Mouse (Mus musculus) embryonic facial prominence, embryonic 12.5 days (tissue): ENCODE measurements at regions not wholly inside any gene's neighbourhood (a gene's known extent, or its start where the extent isn't known, plus 50 kb on each side); places are given as distances from the start of the nearest gene placed in this dataset.

Source experiments
- ATAC-seq: fragments of 200-750 bp; cut with Nextera tagmentation; 2 replicates; pipeline ENCODE4 v1.8.0; 2017; ENCODE audit not compliant: insufficient number of reproducible peaks, insufficient read depth, low FRiP score, low TSS enrichment
- H3K27ac ChIP-seq: fragments of 300-500 bp; sonication (generic); 2 replicates; pipeline ENCODE4 v1.5.1; 2016; ENCODE audit warnings: mild to moderate bottlenecking
- H3K27me3 ChIP-seq: fragments of 300-500 bp; sonication (generic); 2 replicates; pipeline ENCODE4 v1.6.1; 2016; ENCODE audit warnings: mild to moderate bottlenecking, moderate library complexity
- H3K36me3 ChIP-seq: fragments of 300-500 bp; sonication (generic); 2 replicates; pipeline ENCODE4 v1.6.1; 2016; ENCODE audit warnings: mild to moderate bottlenecking
- H3K4me1 ChIP-seq: fragments of 300-500 bp; sonication (generic); 2 replicates; pipeline ENCODE4 v1.6.1; 2016
- H3K4me2 ChIP-seq: fragments of 300-500 bp; sonication (generic); replicated peaks from 2 replicates; pipeline ENCODE4 v1.6.1; 2016; ENCODE audit warnings: mild to moderate bottlenecking, moderate library complexity
- H3K4me3 ChIP-seq: fragments of 300-500 bp; sonication (generic); 2 replicates; pipeline ENCODE4 v1.5.1; 2016; ENCODE audit warnings: mild to moderate bottlenecking
- H3K9ac ChIP-seq: fragments of 300-500 bp; sonication (generic); 2 replicates; pipeline ENCODE4 v1.6.1; 2016; ENCODE audit warnings: mild to moderate bottlenecking, moderate library complexity
- H3K9me3 ChIP-seq: fragments of 300-500 bp; sonication (generic); 2 replicates; pipeline ENCODE4 v1.6.1; 2016; ENCODE audit warnings: mild to moderate bottlenecking, moderate library complexity
- WGBS: fragments of 180-500 bp; shearing (Covaris S2); methylation state at CpG from one replicate; pipeline ENCODE4 v1.1.7; 2016; 5-methylcytosine and 5-hydroxymethylcytosine counted together

GRCm38 (mm10) chr6:53233777-53234176, 53.3 kb upstream of the Creb5 start:
- Histone ChIP-seq H3K27ac (no peak overlapping the region), H3K4me1 (0 out of 2 replicates have a peak, but pooled peaks cover 4% of the 10 kb centered on the region), H3K4me2 (no peak overlapping the region), H3K27me3 (no peaks in the 10 kb centered on the region), H3K9ac (no peak overlapping the region), H3K9me3 (no peaks in the 10 kb centered on the region), H3K4me3 (no peak overlapping the region), H3K36me3 (no peaks in the 10 kb centered on the region)
- ATAC-seq: no peak
- 68% methylated on average over 4 of the region's 4 CpGs for WGBS

- WGBS: 53% methylated on average over 5 of the region's 5 CpGs
- Histone ChIP-seq H3K27ac (no peak overlapping the region), H3K9ac (no peak overlapping the region), H3K9me3 (no peaks in the 10 kb centered on the region), H3K36me3 (no peaks in the 10 kb centered on the region), H3K4me1 (0 out of 2 replicates have a peak, but pooled peaks cover 4% of the 10 kb centered on the region), H3K4me2 (no peak overlapping the region), H3K4me3 (no peak overlapping the region), H3K27me3 (no peaks in the 10 kb centered on the region)
- no peak for ATAC-seq
These were observed 54.5 kb upstream of the Creb5 start for GRCm38 (mm10) chr6:53232616-53233015.

- Histone ChIP-seq H3K27ac (no peak overlapping the region), H3K4me3 (no peak overlapping the region), H3K9ac (no peak overlapping the region), H3K9me3 (no peaks in the 10 kb centered on the region), H3K36me3 (no peaks in the 10 kb centered on the region), H3K4me1 (0 out of 2 replicates have a peak, but pooled peaks cover 4% of the 10 kb centered on the region), H3K4me2 (no peak overlapping the region), H3K27me3 (no peaks in the 10 kb centered on the region)
- 9% methylated on average over 6 of the region's 6 CpGs for WGBS
- ATAC-seq: no peak
These were observed 57.7 kb upstream of the Creb5 start for GRCm38 (mm10) chr6:53229350-53229749.

- no peak for ATAC-seq
- WGBS: 55% methylated on average over 8 of the region's 8 CpGs
- Histone ChIP-seq H3K4me2 (no peak overlapping the region), H3K4me3 (no peak overlapping the region), H3K9me3 (no peaks in the 10 kb centered on the region), H3K27ac (no peak overlapping the region), H3K4me1 (no peaks in the 10 kb centered on the region), H3K9ac (no peak overlapping the region), H3K27me3 (no peaks in the 10 kb centered on the region), H3K36me3 (no peaks in the 10 kb centered on the region)
These were observed 65.0 kb upstream of the Creb5 start for GRCm38 (mm10) chr6:53222104-53222503.

- H3K27me3 ChIP-seq: no peaks in the 10 kb centered on the region
- 68% methylated on average over 4 of the region's 4 CpGs for WGBS
- H3K36me3 ChIP-seq: no peaks in the 10 kb centered on the region
- H3K9me3 ChIP-seq: no peaks in the 10 kb centered on the region
- H3K4me3 ChIP-seq: no peak overlapping the region
- no peaks in the 10 kb centered on the region for H3K4me1 ChIP-seq
- no peak overlapping the region for H3K27ac ChIP-seq
- no peak overlapping the region for H3K9ac ChIP-seq
- H3K4me2 ChIP-seq: no peak overlapping the region
- no peak for ATAC-seq
These were observed 65.4 kb upstream of the Creb5 start for GRCm38 (mm10) chr6:53221668-53222005.

- Histone ChIP-seq H3K4me1 (no peaks in the 10 kb centered on the region), H3K4me3 (no peak overlapping the region), H3K36me3 (no peaks in the 10 kb centered on the region), H3K27me3 (no peaks in the 10 kb centered on the region), H3K27ac (no peak overlapping the region), H3K4me2 (no peak overlapping the region), H3K9me3 (no peaks in the 10 kb centered on the region), H3K9ac (no peak overlapping the region)
- WGBS: 75% methylated on average over 18 of the region's 18 CpGs
- ATAC-seq: no peak
These were observed 66.0 kb upstream of the Creb5 start for GRCm38 (mm10) chr6:53220784-53221667.

GRCm38 (mm10) chr6:53218871-53219286, 68.2 kb upstream of the Creb5 start:
- H3K4me2 ChIP-seq: no peak overlapping the region
- no peak overlapping the region for H3K9ac ChIP-seq
- ATAC-seq: peak; percentile 56; the same call in 1 of the 2 replicates
- 0 out of 2 replicates have a peak overlapping the region, but pooled peaks have one; percentile 2 for H3K27ac ChIP-seq
- H3K4me3 ChIP-seq: no peak overlapping the region
- H3K36me3 ChIP-seq: no peaks in the 10 kb centered on the region
- WGBS: 28% methylated on average over 10 of the region's 10 CpGs
- no peaks in the 10 kb centered on the region for H3K9me3 ChIP-seq
- H3K4me1 ChIP-seq: no peaks in the 10 kb centered on the region
- no peaks in the 10 kb centered on the region for H3K27me3 ChIP-seq

GRCm38 (mm10) chr6:53217234-53218015, 69.6 kb upstream of the Creb5 start:
- no peak for ATAC-seq
- Histone ChIP-seq H3K4me3 (no peak overlapping the region), H3K9ac (no peak overlapping the region), H3K27ac (no peak overlapping the region), H3K9me3 (no peaks in the 10 kb centered on the region), H3K27me3 (no peaks in the 10 kb centered on the region), H3K36me3 (no peaks in the 10 kb centered on the region), H3K4me2 (no peak overlapping the region), H3K4me1 (no peaks in the 10 kb centered on the region)
- WGBS: 58% methylated on average over 10 of the region's 10 CpGs

- ATAC-seq: no peak
- Histone ChIP-seq H3K4me1 (peaks cover 6% of the 10 kb centered on the region), H3K27me3 (no peaks in the 10 kb centered on the region), H3K36me3 (no peaks in the 10 kb centered on the region), H3K9ac (no peak overlapping the region), H3K4me3 (no peak overlapping the region), H3K4me2 (no peak overlapping the region), H3K27ac (no peak overlapping the region), H3K9me3 (no peaks in the 10 kb centered on the region)
- 87% methylated on average over 2 of the region's 2 CpGs for WGBS
These were observed 70.4 kb upstream of the Creb5 start for GRCm38 (mm10) chr6:53216715-53217114.

GRCm38 (mm10) chr6:53211420-53211819, 75.7 kb upstream of the Creb5 start:
- no peaks in the 10 kb centered on the region for H3K36me3 ChIP-seq
- no peak overlapping the region for H3K4me3 ChIP-seq
- H3K9ac ChIP-seq: no peak overlapping the region
- no peak overlapping the region for H3K4me2 ChIP-seq
- H3K27ac ChIP-seq: 0 out of 2 replicates have a peak overlapping the region, but pooled peaks have one; percentile 9
- H3K9me3 ChIP-seq: no peaks in the 10 kb centered on the region
- 41% methylated on average over 3 of the region's 3 CpGs for WGBS
- peak; percentile 60; the same call in 1 of the 2 replicates for ATAC-seq
- peaks cover 6% of the 10 kb centered on the region for H3K4me1 ChIP-seq
- H3K27me3 ChIP-seq: no peaks in the 10 kb centered on the region

- 51% methylated on average over 6 of the region's 6 CpGs for WGBS
- H3K9ac ChIP-seq: no peak overlapping the region
- H3K4me2 ChIP-seq: no peak overlapping the region
- H3K27me3 ChIP-seq: no peaks in the 10 kb centered on the region
- H3K4me1 ChIP-seq: peaks cover 6% of the 10 kb centered on the region
- no peaks in the 10 kb centered on the region for H3K9me3 ChIP-seq
- H3K4me3 ChIP-seq: no peak overlapping the region
- no peaks in the 10 kb centered on the region for H3K36me3 ChIP-seq
- ATAC-seq: no peak
- H3K27ac ChIP-seq: no peak overlapping the region
These were observed 77.7 kb upstream of the Creb5 start for GRCm38 (mm10) chr6:53209398-53209797.

- WGBS: 69% methylated on average over 3 of the region's 3 CpGs
These were observed 78.6 kb upstream of the Creb5 start for GRCm38 (mm10) chr6:53208474-53208873.

More at GRCm38 (mm10) chr6:53208474-53208873, 78.6 kb upstream of the Creb5 start:
- H3K27ac ChIP-seq: no peak overlapping the region
- H3K4me2 ChIP-seq: no peak overlapping the region
- H3K4me1 ChIP-seq: peaks cover 6% of the 10 kb centered on the region
- no peak overlapping the region for H3K9ac ChIP-seq
- H3K4me3 ChIP-seq: no peak overlapping the region
- H3K36me3 ChIP-seq: no peaks in the 10 kb centered on the region
- no peaks in the 10 kb centered on the region for H3K27me3 ChIP-seq
- ATAC-seq: no peak
- H3K9me3 ChIP-seq: no peaks in the 10 kb centered on the region
